Mouse (Mus musculus): ENCODE results near the gene Retreg1. TPM values are rescaled to one million over a fixed set of nuclear protein-coding genes. Genes with fewer than 3 reads are reported as not detected.

The Retreg1 gene
- total RNA-seq, 2 experiments from 2014 or later, result 128 to 214 TPM

DNA sequence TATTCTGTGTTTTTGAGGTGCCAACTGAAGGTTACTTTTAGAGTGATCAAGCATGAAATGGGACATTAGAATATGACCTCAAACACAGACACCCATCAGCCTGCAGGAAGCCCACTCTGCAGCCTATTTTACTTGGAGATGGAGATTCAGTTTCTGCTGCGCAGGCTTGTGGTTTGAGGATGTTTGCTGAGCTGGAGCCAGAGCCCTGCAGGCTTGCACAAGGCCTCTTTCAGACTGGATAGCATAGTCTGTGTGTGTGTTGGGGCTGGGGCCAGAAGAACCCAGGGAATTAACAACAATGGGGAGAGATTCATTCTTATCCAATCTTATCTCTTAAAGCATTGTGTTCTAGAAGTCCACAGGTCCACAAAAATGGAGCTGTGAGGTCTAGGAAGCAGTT lies 30.6 kb downstream of the Retreg1 start:
- no peak for DNase-seq
- intact Hi-C loops (cut with DNase I), result no loop called here

DNA sequence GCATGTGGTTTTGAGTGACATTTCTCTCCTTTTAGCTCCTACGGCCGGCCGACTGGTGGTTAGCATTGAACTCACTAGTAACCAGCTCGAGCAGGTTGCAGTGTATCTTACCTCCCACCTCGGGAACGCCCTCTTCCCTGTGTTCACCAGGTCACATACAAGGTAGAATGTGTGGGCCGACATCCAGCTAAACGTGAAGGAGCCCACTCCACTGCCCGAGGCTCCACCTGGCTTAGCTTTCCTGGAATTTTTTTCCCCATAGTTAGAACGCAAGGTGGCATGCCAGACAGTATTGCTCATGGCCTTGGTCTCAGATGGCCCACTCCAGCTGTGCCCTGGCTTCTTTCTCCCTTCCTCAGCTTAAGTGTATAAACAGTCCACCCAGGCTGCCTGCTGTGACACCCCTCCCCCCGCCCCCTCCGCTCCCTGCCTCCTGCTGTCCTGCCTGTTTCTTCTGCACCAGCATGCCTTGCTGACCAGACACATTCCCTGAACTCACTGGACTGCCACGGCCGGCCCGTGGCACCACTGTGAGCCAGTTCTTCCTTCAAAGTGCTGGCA lies 33.7 kb downstream of the Retreg1 start:
- no peak for DNase-seq
- intact Hi-C loops (cut with DNase I), result no loop called here

GRCm38 (mm10) chr15:25877798-25878197 lies 34.8 kb downstream of the Retreg1 start:
- intact Hi-C loops (cut with DNase I), result no loop called here
- no peak for DNase-seq

GRCm38 (mm10) chr15:25879229-25879628 lies 36.2 kb downstream of the Retreg1 start:
- intact Hi-C loops (cut with DNase I), result no loop called here
- DNase-seq, result no peak

DNA sequence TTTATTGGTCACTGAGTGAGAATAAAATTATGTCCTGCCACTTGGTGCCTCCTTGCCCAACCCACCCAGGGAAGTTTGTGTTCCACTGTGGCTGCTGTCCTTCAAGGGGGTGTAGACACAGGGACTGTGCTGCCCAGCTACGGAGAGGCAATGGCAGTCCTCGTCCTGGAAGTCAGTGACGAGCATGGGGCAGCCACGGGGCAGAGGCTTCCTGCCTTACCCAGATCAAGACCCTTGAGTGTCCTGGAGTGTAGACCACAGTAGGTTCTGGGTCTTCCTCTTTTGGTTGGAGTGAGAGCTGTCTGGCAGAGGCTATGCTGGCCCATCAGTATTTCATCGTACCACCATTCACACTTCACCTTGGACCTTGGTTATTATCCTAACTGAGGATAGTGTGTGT lies 37.2 kb downstream of the Retreg1 start:
- intact Hi-C loops (cut with DNase I), result no loop called here
- no peak for DNase-seq

DNA sequence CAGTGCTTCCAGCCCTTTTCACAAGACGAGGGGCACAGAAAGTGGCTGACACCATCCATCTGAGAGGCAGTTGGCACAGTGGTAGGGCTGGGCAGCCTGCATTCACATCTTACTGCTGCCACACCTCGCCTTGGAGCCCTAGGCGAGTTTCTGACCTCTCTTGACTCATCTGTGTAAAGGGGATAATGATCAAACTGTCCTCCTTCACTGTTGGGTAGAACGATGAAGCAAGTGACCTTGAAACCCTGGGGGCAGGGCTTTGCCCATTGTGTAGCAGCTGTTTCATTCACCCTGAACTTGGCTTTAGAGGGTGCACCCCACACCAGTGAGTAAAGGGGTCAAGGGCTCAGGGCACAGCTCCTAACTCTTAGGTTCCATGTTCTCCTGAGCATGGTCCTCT lies 39.0 kb downstream of the Retreg1 start:
- DNase-seq, result no peak
- intact Hi-C loops (cut with DNase I), result no loop called here

GRCm38 (mm10) chr15:25884416-25884958 lies 41.5 kb downstream of the Retreg1 start:
- intact Hi-C loops (cut with DNase I), result no loop called here

GRCm38 (mm10) chr15:25886581-25887011 lies 43.6 kb downstream of the Retreg1 start:
- DNase-seq, result peak; percentile 52 to 64
- intact Hi-C loops (cut with DNase I), result no loop called here

More at GRCm38 (mm10) chr15:25884416-25884958, 41.5 kb downstream of the Retreg1 start:
- DNase-seq, result no peak

GRCm38 (mm10) chr15:25889927-25890326 lies 46.9 kb downstream of the Retreg1 start:
- DNase-seq, result no peak
- intact Hi-C loops (cut with DNase I), result loop anchor here (5.0 kb wide), 1 partner anchor 83 kb away; no protein-coding TSS in a partner anchor

DNA sequence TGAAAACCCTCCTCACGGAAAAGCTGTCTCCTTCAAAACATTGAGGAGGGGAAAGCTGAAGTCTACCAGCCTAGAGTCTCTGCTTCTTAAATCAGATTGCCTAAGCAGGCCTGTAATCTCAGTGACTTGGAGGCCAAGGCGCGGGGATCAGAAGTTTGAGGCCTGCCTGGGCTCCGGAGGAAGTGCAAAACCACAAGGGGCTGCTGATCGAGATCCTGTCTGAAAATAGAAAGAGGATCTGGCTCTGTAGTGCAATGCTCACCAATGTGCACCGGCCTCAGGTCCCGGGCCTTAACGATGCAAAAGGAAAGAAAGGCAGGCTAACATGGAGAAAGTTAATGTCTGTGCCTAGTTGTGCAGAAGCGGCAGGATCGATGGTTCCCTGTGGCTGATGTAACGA lies 48.6 kb downstream of the Retreg1 start:
- DNase-seq, result no peak
- intact Hi-C loops (cut with DNase I), result loop anchor here (5.0 kb wide), 1 partner anchor 84 kb away; no protein-coding TSS in a partner anchor

DNA sequence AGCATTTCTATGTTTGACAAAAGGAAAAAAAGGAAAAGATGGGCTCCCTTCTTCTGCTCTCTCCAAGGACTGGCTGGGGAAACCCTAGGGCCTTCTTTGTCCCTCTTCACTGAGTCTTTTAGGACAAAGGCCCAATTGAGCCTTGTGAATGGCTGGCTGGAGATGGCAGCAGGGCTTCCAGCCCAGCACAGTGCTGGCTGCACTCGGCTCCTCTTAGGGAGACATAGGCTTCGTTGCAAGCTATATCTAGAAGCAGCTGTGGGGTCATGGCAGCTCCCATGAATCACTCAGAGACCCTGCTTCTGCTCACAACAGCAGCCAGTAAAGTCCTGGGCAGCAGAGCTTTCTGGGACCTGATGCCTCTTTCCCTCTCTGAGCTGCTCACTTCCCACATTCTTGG lies 50.3 kb downstream of the Retreg1 start:
- DNase-seq, result no peak
- intact Hi-C loops (cut with DNase I), result loop anchor here (5.0 kb wide), 1 partner anchor 86 kb away; no protein-coding TSS in a partner anchor

DNA sequence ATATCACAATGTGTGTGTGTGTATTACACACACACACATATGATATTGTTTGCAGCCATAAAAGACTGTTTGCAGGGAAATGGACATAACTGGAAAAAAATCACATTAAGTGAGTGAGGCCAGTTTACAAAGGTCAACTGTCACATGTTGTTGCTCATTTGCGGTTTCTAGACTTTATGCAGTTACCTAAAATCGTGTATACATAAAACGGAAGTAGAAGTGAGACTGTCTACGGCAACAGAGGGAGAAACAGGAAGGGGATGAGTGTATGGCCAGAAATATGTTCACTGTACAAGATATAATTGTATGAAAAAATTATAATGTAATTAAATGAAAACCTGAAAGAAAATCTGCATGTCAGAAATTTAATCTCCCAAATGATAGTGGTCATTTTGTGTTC lies 53.8 kb downstream of the Retreg1 start:
- intact Hi-C loops (cut with DNase I), result no loop called here

DNA sequence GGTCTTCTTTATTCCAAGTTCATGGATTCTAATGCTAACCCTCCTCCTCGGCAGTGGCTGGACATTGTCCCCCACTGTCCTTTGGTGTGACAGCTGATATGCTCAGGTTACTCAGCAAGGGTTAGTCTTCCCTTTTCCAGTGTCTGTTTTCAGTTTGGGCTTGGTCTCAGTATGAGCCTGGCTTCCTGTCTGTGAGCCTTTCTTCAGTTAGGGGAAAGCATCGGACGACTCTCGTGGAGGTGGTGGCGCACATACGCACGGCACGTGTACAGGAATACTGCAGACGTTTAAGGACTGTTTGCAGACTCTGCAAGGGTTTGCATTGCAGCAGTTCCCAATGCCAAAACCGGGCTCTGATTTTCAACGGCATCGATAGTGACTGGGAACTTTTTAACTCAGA lies 54.6 kb downstream of the Retreg1 start:
- intact Hi-C loops (cut with DNase I), result no loop called here
- no peak for DNase-seq

More for the DNA sequence above, 53.8 kb downstream of the Retreg1 start:
- DNase-seq, result no peak

- no peak for DNase-seq
- intact Hi-C loops (cut with DNase I), result no loop called here
These were observed 56.0 kb downstream of the Retreg1 start for GRCm38 (mm10) chr15:25899021-25899420.

DNA sequence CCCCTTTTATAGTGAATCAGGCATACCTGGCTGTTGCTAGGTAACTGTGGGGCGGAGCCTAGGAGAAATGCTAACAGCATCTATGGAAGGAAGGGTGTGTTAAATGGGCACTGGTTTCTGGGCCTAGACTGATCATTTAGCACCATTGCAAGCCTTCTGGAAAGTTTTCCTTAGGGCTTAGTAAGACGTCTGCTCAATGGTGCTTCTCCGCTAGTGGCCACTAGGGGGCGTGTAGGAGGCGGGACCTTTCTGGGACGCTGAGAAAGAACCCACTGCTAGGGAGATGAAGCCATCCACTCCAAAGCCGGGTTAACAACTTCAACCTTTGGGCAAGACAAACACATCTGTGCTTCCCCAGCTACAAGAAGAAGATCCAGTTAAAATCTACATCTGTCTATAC lies 57.6 kb downstream of the Retreg1 start:
- intact Hi-C loops (cut with DNase I), result loop anchor here (2.0 to 5.0 kb wide), 2 partner anchors 42 to 56 kb away; no protein-coding TSS in a partner anchor
- peak; percentile 77 to 79 for DNase-seq

DNA sequence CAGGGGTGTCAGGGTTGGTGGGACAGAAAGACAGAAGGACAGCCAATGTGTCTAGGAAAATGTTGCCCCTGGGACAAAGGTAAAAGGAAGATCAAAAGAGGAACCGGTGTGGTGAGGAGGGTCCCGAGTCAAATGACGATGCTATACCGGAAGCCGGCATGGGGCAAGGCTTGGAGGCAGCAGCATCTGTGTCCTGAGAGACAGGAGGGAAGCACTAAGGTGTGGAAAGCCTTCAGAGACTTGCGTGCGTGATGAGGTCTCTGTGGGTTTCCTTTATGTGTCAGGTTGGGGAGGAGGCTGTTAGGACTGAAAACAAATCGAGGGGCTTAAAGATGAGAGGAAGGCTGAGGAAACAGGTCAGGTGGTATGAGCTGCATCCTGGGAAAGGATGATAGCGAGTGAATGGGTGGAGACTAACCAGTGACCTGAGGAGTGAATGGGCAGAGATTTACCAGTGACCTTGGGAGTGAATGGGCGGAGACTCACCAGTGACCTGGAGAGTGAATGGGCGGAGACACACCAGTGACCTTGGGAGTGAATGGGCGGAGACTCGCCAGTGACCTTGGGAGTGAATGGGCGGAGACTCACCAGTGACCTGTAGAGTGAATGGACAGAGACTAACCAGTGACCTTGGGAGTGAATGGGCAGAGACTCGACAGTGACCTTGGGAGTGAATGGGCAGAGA lies 60.1 kb downstream of the Retreg1 start:
- intact Hi-C loops (cut with DNase I), result loop anchor here (5.0 kb wide), 1 partner anchor 39 kb away; no protein-coding TSS in a partner anchor
- DNase-seq, result no peak

GRCm38 (mm10) chr15:25904435-25905021 lies 61.5 kb downstream of the Retreg1 start:
- no peak for DNase-seq
- intact Hi-C loops (cut with DNase I), result loop anchor here (5.0 kb wide), 1 partner anchor 38 kb away; no protein-coding TSS in a partner anchor

GRCm38 (mm10) chr15:25909783-25910494 lies 67.0 kb downstream of the Retreg1 start:
- intact Hi-C loops (cut with DNase I), result no loop called here
- DNase-seq, result no peak

DNA sequence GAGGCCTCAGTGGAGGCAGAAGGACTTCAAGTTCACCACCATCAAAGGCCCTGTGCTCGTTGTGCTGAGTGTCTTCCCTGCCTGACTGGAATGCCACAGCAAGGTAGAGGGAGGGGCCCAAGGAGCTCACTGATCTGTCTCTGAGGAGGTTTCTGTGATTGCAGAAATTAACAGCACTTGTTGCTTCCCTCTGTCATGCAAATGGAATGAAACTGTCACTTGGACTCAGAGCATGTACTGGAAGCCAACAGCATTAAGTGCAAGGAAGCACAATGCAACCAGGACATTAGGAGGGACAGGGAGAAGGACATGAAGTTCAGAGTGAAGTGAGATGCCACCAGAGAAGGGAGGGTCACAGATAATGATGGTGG lies 67.5 kb downstream of the Retreg1 start:
- intact Hi-C loops (cut with DNase I), result no loop called here
- DNase-seq, result no peak

DNA sequence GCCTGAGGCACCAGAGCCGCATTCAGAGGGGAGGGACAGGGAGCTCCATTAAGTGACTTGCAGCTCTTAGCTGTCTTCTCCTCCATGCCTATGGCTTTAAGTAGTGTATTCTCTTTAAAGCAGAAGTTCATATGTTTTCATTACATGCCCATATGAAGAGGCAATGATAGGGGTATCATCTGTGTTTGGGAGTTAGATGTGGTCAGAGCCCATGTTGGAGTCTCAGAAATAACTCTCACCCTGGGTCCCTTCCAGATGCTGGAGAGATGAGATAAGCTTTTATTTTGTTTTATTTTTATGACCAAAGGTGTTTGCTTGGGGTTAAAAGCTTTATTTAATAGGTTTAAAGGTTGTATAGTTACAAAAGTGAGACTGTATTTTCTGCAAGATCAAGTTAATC lies 67.9 kb downstream of the Retreg1 start:
- DNase-seq, result no peak
- intact Hi-C loops (cut with DNase I), result no loop called here

DNA sequence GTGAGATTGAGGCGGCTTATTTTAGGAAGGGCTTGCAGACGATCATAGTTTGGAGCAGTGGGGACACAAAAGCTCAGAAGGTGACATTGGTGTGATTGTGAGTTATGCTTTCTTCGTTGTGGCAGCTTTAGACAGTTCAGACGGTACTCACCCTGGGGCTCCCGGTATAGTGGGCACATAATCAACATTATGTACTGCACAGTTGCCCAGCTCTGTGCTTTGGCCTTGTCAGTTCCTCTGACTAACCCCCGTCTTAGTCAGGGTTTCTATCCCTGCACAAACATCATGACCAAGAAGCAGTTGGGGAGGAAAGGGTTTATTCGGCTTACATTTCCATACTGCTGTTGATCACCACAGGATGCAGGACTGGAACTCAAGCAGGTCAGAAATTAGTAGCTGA lies 69.9 kb downstream of the Retreg1 start:
- intact Hi-C loops (cut with DNase I), result no loop called here

More for the DNA sequence above, 69.9 kb downstream of the Retreg1 start:
- no peak for DNase-seq
